Mouse (Mus musculus) regulatory T cell (primary cell): ENCODE measurements around the gene Dhrs2.

ENCODE experiments used
- in situ Hi-C: fragments of 300-600 bp; cut with MboI, MseI; formaldehyde crosslinking; loops from one replicate; pipeline ENCODE4 v1.15.1; 2025; ENCODE audit warnings: high pct_unique_total_duplicates

Dhrs2 gene

DNA sequence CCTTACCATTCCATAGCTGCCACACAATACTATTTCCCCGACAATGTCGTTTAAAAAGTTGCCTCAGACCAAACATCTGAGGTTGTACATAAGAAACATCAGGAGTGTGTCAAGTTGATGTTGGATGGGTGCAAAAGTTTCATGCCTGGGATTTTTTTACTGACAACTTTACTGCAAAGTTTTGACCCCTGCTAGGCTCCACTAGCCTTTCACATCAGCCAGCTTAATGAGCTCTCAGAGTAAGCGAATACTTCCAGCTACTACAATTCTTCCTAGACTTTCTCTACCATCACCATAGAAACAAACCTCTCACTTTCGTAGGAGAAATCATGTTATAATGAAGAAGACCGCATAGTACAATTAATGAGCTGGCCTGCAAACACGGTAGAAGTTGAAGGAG is 26.5 kb downstream of the Dhrs2 start:
- in situ Hi-C loops, result loop anchor here (10.0 kb wide), 1 partner anchor 333 kb away; the partner anchor contains the start of gene Slc22a17

- in situ Hi-C loops, result no loop called here
Observed at GRCm38 (mm10) chr14:55253580-55253979, 31.8 kb downstream of the Dhrs2 start.

DNA sequence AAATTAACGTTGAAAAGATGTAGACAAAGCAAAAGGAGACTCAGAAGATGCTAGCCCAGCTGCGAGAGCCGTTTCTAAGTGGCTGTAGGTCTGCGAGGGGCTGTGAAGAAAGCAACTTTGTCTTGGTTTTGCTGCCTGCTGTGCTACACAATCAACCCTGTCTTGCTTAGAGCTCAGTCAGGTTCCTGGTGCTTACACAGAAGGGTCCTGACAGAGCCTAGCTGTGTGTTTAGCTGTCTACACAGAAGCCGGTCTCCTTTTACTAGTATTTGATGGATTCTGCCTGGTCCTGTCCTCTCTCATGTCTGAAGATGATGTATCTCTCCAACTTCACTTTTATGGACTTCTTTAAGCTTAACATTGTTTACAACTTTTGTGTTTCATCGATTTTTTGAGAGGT is 33.6 kb downstream of the Dhrs2 start:
- in situ Hi-C loops, result no loop called here

- in situ Hi-C loops, result no loop called here
Observed at GRCm38 (mm10) chr14:55271158-55271557, 49.4 kb downstream of the Dhrs2 start.

DNA sequence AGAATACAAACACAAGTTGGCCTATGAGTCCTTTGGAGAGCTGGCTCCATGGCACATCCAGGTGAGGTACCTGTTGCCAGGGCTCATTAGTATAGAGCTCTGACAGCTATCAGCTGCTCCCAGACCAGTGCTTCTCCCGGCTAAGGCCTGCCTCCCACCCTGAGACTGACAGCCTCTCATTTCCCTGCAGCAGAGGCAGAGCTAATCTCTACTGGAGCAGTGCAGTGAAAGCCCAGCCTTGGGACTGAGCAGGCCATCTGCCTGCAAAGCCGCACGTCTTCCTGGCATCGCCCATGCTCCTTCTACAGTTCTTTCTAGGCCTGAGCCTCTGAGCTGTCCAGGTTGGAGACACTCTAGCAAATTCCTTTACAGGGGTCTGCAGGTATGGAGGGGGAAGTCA is 51.2 kb downstream of the Dhrs2 start:
- in situ Hi-C loops, result no loop called here

- in situ Hi-C loops, result no loop called here
Observed at GRCm38 (mm10) chr14:55274810-55275209, 53.0 kb downstream of the Dhrs2 start.

DNA sequence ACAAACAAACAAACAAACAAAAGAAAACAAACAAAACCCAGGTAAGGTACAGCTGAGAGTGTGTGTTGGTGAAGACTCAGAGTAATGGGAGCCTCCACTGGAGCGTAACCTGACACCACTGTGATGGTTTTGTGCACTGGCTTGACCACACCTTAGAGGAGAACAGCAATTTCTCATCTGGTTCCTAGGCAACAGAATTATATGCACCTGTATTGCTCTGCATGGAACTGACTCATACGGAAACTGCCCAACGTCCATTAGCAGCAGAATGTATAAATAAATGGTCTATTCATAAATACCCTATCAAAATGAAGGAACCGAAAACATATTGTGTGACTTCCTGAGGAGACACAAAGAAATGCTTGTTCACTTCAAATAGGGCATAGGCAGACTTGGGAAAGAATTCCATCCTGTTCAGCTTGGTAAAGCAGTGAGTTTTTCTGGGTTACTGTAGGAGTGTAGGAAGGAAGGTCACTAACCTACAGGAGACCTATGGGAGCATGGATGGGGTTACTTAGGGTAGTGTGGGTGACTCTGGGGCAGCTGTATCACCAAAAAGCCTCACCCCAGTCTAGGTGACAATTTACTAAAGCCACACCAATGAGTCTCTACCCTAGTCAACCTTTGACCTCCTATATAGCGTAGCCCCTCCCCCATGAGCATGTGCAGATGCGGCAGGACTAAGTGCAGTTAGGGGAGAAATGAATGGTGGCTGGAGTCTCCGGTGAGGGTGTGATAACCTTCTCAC is 57.7 kb downstream of the Dhrs2 start:
- in situ Hi-C loops, result loop anchor here (5.0 kb wide), 1 partner anchor 53 kb away; no protein-coding TSS in a partner anchor
